Mouse (Mus musculus): ENCODE measurements around the gene Pkp3. TPM values are rescaled to one million over a fixed set of nuclear protein-coding genes. Genes with fewer than 3 reads are reported as not detected.

The Pkp3 gene
- polyA plus RNA-seq, 1 experiment, result 17.0 TPM

- Histone ChIP-seq H3K4me3 (ENCODE audit: insufficient read depth, low read depth, low read length) (no peak overlapping the region), H3K27ac (ENCODE audit: insufficient read depth, low read depth, low read length) (peak overlapping the region; percentile 80; the same call in 1 of the 2 replicates), H3K36me3 (ENCODE audit: control insufficient read depth, insufficient read depth, low read length) (no peaks in the 10 kb centered on the region), H3K4me1 (ENCODE audit: control insufficient read depth, insufficient read depth, low read length) (no peaks in the 10 kb centered on the region), H3K27me3 (replicated peaks; ENCODE audit: control insufficient read depth, insufficient read depth, low read length) (no peaks in the 10 kb centered on the region)
- WGBS, result 92% methylated on average over 4 of the region's 4 CpGs
- no peak for TF ChIP-seq CTCF (conservative IDR thresholded peaks at IDR 0.05; ENCODE audit: insufficient read depth, insufficient read length, low read depth, low read length)
- DNase-seq, result no peak
These were observed 858 bp downstream of the Pkp3 start for GRCm38 (mm10) chr7:141078876-141079275.

GRCm38 (mm10) chr7:141079481-141080449, 1.7 kb downstream of the Pkp3 start:
- Histone ChIP-seq H3K36me3 (ENCODE audit: control insufficient read depth, insufficient read depth, low read length) (no peaks in the 10 kb centered on the region), H3K4me1 (ENCODE audit: control insufficient read depth, insufficient read depth, low read length) (no peaks in the 10 kb centered on the region), H3K27ac (ENCODE audit: insufficient read depth, low read depth, low read length) (peak overlapping the region; percentile 80), H3K4me3 (ENCODE audit: insufficient read depth, low read depth, low read length) (peak overlapping the region; percentile 83), H3K27me3 (replicated peaks; ENCODE audit: control insufficient read depth, insufficient read depth, low read length) (no peaks in the 10 kb centered on the region)
- WGBS, result 21% methylated on average over 34 of the region's 34 CpGs
- TF ChIP-seq POLR2A (IDR thresholded peaks at IDR 0.05; ENCODE audit: low read depth, low read length), result no peak
- no peak for TF ChIP-seq CTCF (conservative IDR thresholded peaks at IDR 0.05; ENCODE audit: insufficient read depth, insufficient read length, low read depth, low read length)
- peak; percentile 81 for DNase-seq

GRCm38 (mm10) chr7:141087894-141088293, 9.9 kb downstream of the Pkp3 start:
- 40% methylated on average over 8 of the region's 8 CpGs for WGBS
- Histone ChIP-seq H3K27me3 (replicated peaks; ENCODE audit: control insufficient read depth, insufficient read depth, low read length) (no peaks in the 10 kb centered on the region), H3K4me3 (ENCODE audit: insufficient read depth, low read depth, low read length) (no peak overlapping the region), H3K27ac (ENCODE audit: insufficient read depth, low read depth, low read length) (no peak overlapping the region), H3K4me1 (ENCODE audit: control insufficient read depth, insufficient read depth, low read length) (peaks cover 7% of the 10 kb centered on the region; the same call in 1 of the 2 replicates), H3K36me3 (ENCODE audit: control insufficient read depth, insufficient read depth, low read length) (no peaks in the 10 kb centered on the region)
- no peak for DNase-seq
- no peak for TF ChIP-seq POLR2A (IDR thresholded peaks at IDR 0.05; ENCODE audit: low read depth, low read length)
- no peak for TF ChIP-seq CTCF (conservative IDR thresholded peaks at IDR 0.05; ENCODE audit: insufficient read depth, insufficient read length, low read depth, low read length)

GRCm38 (mm10) chr7:141088473-141088872, 10.5 kb downstream of the Pkp3 start:
- TF ChIP-seq POLR2A (IDR thresholded peaks at IDR 0.05; ENCODE audit: low read depth, low read length) (no peak), CTCF (conservative IDR thresholded peaks at IDR 0.05; ENCODE audit: insufficient read depth, insufficient read length, low read depth, low read length) (no peak)
- peaks cover 12% of the 10 kb centered on the region; the same call in 1 of the 2 replicates for H3K4me1 ChIP-seq (ENCODE audit: control insufficient read depth, insufficient read depth, low read length)
- 41% methylated on average over 18 of the region's 18 CpGs for WGBS
- no peaks in the 10 kb centered on the region; the same call in 1 of the 2 replicates for H3K36me3 ChIP-seq (ENCODE audit: control insufficient read depth, insufficient read depth, low read length)
- DNase-seq, result no peak
- H3K27ac ChIP-seq (ENCODE audit: insufficient read depth, low read depth, low read length), result no peak overlapping the region
- no peaks in the 10 kb centered on the region for H3K27me3 ChIP-seq (replicated peaks; ENCODE audit: control insufficient read depth, insufficient read depth, low read length)
- H3K4me3 ChIP-seq (ENCODE audit: insufficient read depth, low read depth, low read length), result no peak overlapping the region

- TF ChIP-seq POLR2A (IDR thresholded peaks at IDR 0.05; ENCODE audit: low read depth, low read length) (no peak), CTCF (conservative IDR thresholded peaks at IDR 0.05; ENCODE audit: insufficient read depth, insufficient read length, low read depth, low read length) (no peak)
- no peak for DNase-seq
- peaks cover 25% of the 10 kb centered on the region for H3K4me1 ChIP-seq (ENCODE audit: control insufficient read depth, insufficient read depth, low read length)
- no peaks in the 10 kb centered on the region; the same call in 1 of the 2 replicates for H3K36me3 ChIP-seq (ENCODE audit: control insufficient read depth, insufficient read depth, low read length)
- H3K27ac ChIP-seq (ENCODE audit: insufficient read depth, low read depth, low read length), result no peak overlapping the region
- H3K27me3 ChIP-seq (replicated peaks; ENCODE audit: control insufficient read depth, insufficient read depth, low read length), result no peaks in the 10 kb centered on the region
- H3K4me3 ChIP-seq (ENCODE audit: insufficient read depth, low read depth, low read length), result no peak overlapping the region
- WGBS, result 79% methylated on average over 8 of the region's 8 CpGs
These were observed 12.2 kb downstream of the Pkp3 start for GRCm38 (mm10) chr7:141090228-141090627.

GRCm38 (mm10) chr7:141092051-141092735, 14.2 kb downstream of the Pkp3 start:
- Histone ChIP-seq H3K4me1 (ENCODE audit: control insufficient read depth, insufficient read depth, low read length) (peaks cover 36% of the 10 kb centered on the region), H3K4me3 (ENCODE audit: insufficient read depth, low read depth, low read length) (no peak overlapping the region), H3K27ac (ENCODE audit: insufficient read depth, low read depth, low read length) (no peak overlapping the region), H3K36me3 (ENCODE audit: control insufficient read depth, insufficient read depth, low read length) (no peaks in the 10 kb centered on the region; the same call in 1 of the 2 replicates), H3K27me3 (replicated peaks; ENCODE audit: control insufficient read depth, insufficient read depth, low read length) (no peaks in the 10 kb centered on the region)
- peak; percentile 96 for DNase-seq
- TF ChIP-seq CTCF (conservative IDR thresholded peaks at IDR 0.05; ENCODE audit: insufficient read depth, insufficient read length, low read depth, low read length) (peak; percentile 83), POLR2A (IDR thresholded peaks at IDR 0.05; ENCODE audit: low read depth, low read length) (no peak)
- WGBS, result 19% methylated on average over 37 of the region's 37 CpGs

GRCm38 (mm10) chr7:141093950-141094349, 15.9 kb downstream of the Pkp3 start:
- peak; percentile 92 for DNase-seq
- WGBS, result 46% methylated on average over 6 of the region's 6 CpGs
- Histone ChIP-seq H3K4me1 (ENCODE audit: control insufficient read depth, insufficient read depth, low read length) (peaks cover 36% of the 10 kb centered on the region), H3K27me3 (replicated peaks; ENCODE audit: control insufficient read depth, insufficient read depth, low read length) (no peaks in the 10 kb centered on the region), H3K36me3 (ENCODE audit: control insufficient read depth, insufficient read depth, low read length) (no peaks in the 10 kb centered on the region; the same call in 1 of the 2 replicates), H3K27ac (ENCODE audit: insufficient read depth, low read depth, low read length) (peak overlapping the region; percentile 93), H3K4me3 (ENCODE audit: insufficient read depth, low read depth, low read length) (peak overlapping the region; percentile 8; the same call in 1 of the 2 replicates)
- TF ChIP-seq POLR2A (IDR thresholded peaks at IDR 0.05; ENCODE audit: low read depth, low read length), result peak; percentile 31
- TF ChIP-seq CTCF (conservative IDR thresholded peaks at IDR 0.05; ENCODE audit: insufficient read depth, insufficient read length, low read depth, low read length), result no peak
